Mouse (Mus musculus) intestine, postnatal 0 days (tissue): Measurements from ENCODE around the gene Sftpd. TPM values are rescaled to one million over a fixed set of nuclear protein-coding genes. Genes with fewer than 3 reads are reported as not detected.

Experiments used
- ATAC-seq: fragments of 200-750 bp; cut with Nextera tagmentation; 2 replicates; pipeline ENCODE4 v1.8.0; 2017; ENCODE audit warnings: mild to moderate bottlenecking, moderate TSS enrichment, moderate library complexity
- H3K27ac ChIP-seq: fragments of 300-500 bp; sonication (generic); 2 replicates; pipeline ENCODE4 v1.5.1; 2014; ENCODE audit warnings: mild to moderate bottlenecking, low read depth, low read length, moderate library complexity
- H3K27me3 ChIP-seq: fragments of 300-500 bp; sonication (generic); replicated peaks from 2 replicates; pipeline ENCODE4 v1.6.1; 2014; ENCODE audit warnings: low read length, mixed read lengths; ENCODE audit not compliant: control insufficient read depth, insufficient read depth
- H3K36me3 ChIP-seq: fragments of 300-500 bp; sonication (generic); 2 replicates; pipeline ENCODE4 v1.6.1; 2014; ENCODE audit warnings: mild to moderate bottlenecking, moderate library complexity; ENCODE audit not compliant: control insufficient read depth, insufficient read depth
- H3K4me1 ChIP-seq: fragments of 300-500 bp; sonication (generic); replicated peaks from 2 replicates; pipeline ENCODE4 v1.6.1; 2014; ENCODE audit warnings: antibody characterized with exemption, low read length, mixed read lengths; ENCODE audit not compliant: control insufficient read depth, insufficient read depth
- H3K4me2 ChIP-seq: fragments of 300-500 bp; sonication (generic); replicated peaks from 2 replicates; pipeline ENCODE4 v1.6.1; 2014; ENCODE audit warnings: low read depth, mild to moderate bottlenecking, moderate library complexity
- H3K4me3 ChIP-seq: fragments of 300-500 bp; sonication (generic); 2 replicates; pipeline ENCODE4 v1.5.1; 2014; ENCODE audit warnings: low read depth, low read length
- H3K9ac ChIP-seq: fragments of 300-500 bp; sonication (generic); 2 replicates; pipeline ENCODE4 v1.6.1; 2014; ENCODE audit warnings: mild to moderate bottlenecking, low read depth, low read length
- H3K9me3 ChIP-seq: fragments of 300-500 bp; sonication (generic); 2 replicates; pipeline ENCODE4 v1.6.1; 2016; ENCODE audit warnings: mixed run types; ENCODE audit not compliant: control insufficient read depth
- CTCF ChIP-seq: sonication (generic); IDR thresholded peaks from 2 replicates; pipeline ENCODE4 v1.5.1; 2016; ENCODE audit warnings: low read depth, mild to moderate bottlenecking, control low read depth, antibody characterized with exemption, moderate library complexity
- WGBS: fragments of 180-500 bp; shearing (Covaris S2); extraction: QIAGEN DNeasy Blood & Tissue Kit; methylation state at CpG from one replicate; pipeline ENCODE4 v1.1.7; 2014; 5-methylcytosine and 5-hydroxymethylcytosine counted together
- polyA plus RNA-seq: library from polyadenylated mRNA; unstranded; fragments of >200 nt; fragmentation: Nextera tagmentation; extraction: Ambion mirVana; gene quantifications from 2 replicates; pipeline ENCODE4 v1.2.1, GENCODE M21; 2015

Sftpd gene
- polyA plus RNA-seq, 1 experiment from 2014 or later = 0.23 TPM

GRCm38 (mm10) chr14:41167278-41167677, 17.7 kb downstream of the Sftpd start:
- H3K36me3 ChIP-seq = no peaks in the 10 kb centered on the region
- TF ChIP-seq CTCF = no peak
- no peak overlapping the region for H3K4me2 ChIP-seq
- H3K9me3 ChIP-seq = no peaks in the 10 kb centered on the region
- no peak overlapping the region for H3K27ac ChIP-seq
- no peaks in the 10 kb centered on the region for H3K4me1 ChIP-seq
- H3K27me3 ChIP-seq = no peaks in the 10 kb centered on the region
- no peak overlapping the region for H3K4me3 ChIP-seq
- WGBS = 36% methylated on average over 5 of the region's 5 CpGs
- no peak overlapping the region for H3K9ac ChIP-seq
- ATAC-seq = no peak

GRCm38 (mm10) chr14:41162663-41163062, 22.3 kb downstream of the Sftpd start:
- Histone ChIP-seq H3K9me3 (no peaks in the 10 kb centered on the region), H3K27me3 (no peaks in the 10 kb centered on the region), H3K4me1 (no peaks in the 10 kb centered on the region), H3K36me3 (no peaks in the 10 kb centered on the region), H3K4me3 (no peak overlapping the region), H3K9ac (no peak overlapping the region), H3K4me2 (no peak overlapping the region), H3K27ac (no peak overlapping the region)
- TF ChIP-seq CTCF = peak; percentile 82
- WGBS = 15% methylated on average over 2 of the region's 2 CpGs
- no peak for ATAC-seq

GRCm38 (mm10) chr14:41160743-41161142, 24.2 kb downstream of the Sftpd start:
- no peaks in the 10 kb centered on the region for H3K27me3 ChIP-seq
- H3K4me3 ChIP-seq = no peak overlapping the region
- H3K9me3 ChIP-seq = no peaks in the 10 kb centered on the region
- 31% methylated on average over 1 of the region's 1 CpGs for WGBS
- no peak for ATAC-seq
- no peak overlapping the region for H3K27ac ChIP-seq
- no peak overlapping the region for H3K9ac ChIP-seq
- TF ChIP-seq CTCF = no peak
- H3K36me3 ChIP-seq = no peaks in the 10 kb centered on the region
- no peak overlapping the region for H3K4me2 ChIP-seq
- no peaks in the 10 kb centered on the region for H3K4me1 ChIP-seq

GRCm38 (mm10) chr14:41160076-41160475, 24.9 kb downstream of the Sftpd start:
- WGBS = 57% methylated on average over 4 of the region's 4 CpGs
- H3K27me3 ChIP-seq = no peaks in the 10 kb centered on the region

GRCm38 (mm10) chr14:41151220-41151898, 33.6 kb downstream of the Sftpd start, which contains the start of gene Mbl1:
Gene Mbl1, plus strand, starts transcription at chr14:41151458.
- H3K4me2 ChIP-seq = no peak within 1 kb of the TSS
- no peaks in the 10 kb centered on the region for H3K36me3 ChIP-seq
- no peak within 1 kb of the TSS for H3K4me3 ChIP-seq
- WGBS = 76% methylated on average over 7 of the region's 7 CpGs
- no peak within 1 kb of the TSS for H3K27ac ChIP-seq
- H3K27me3 ChIP-seq = no peaks in the 10 kb centered on the region
- H3K9me3 ChIP-seq = no peaks in the 10 kb centered on the region
- TF ChIP-seq CTCF = no peak
- no peak for ATAC-seq
- no peaks in the 10 kb centered on the region for H3K4me1 ChIP-seq
- no peak within 1 kb of the TSS for H3K9ac ChIP-seq

More at GRCm38 (mm10) chr14:41160076-41160475, 24.9 kb downstream of the Sftpd start:
- no peaks in the 10 kb centered on the region for H3K9me3 ChIP-seq
- H3K4me1 ChIP-seq = no peaks in the 10 kb centered on the region
- TF ChIP-seq CTCF = no peak
- H3K4me3 ChIP-seq = no peak overlapping the region
- ATAC-seq = no peak
- no peak overlapping the region for H3K4me2 ChIP-seq
- no peak overlapping the region for H3K9ac ChIP-seq
- no peak overlapping the region for H3K27ac ChIP-seq
- H3K36me3 ChIP-seq = no peaks in the 10 kb centered on the region

- 74% methylated on average over 2 of the region's 2 CpGs for WGBS
- H3K4me2 ChIP-seq = no peak overlapping the region
- H3K9ac ChIP-seq = no peak overlapping the region
- no peak for TF ChIP-seq CTCF
- H3K27me3 ChIP-seq = no peaks in the 10 kb centered on the region
- ATAC-seq = no peak
- no peaks in the 10 kb centered on the region for H3K4me1 ChIP-seq
- no peak overlapping the region for H3K27ac ChIP-seq
- H3K4me3 ChIP-seq = no peak overlapping the region
- no peaks in the 10 kb centered on the region for H3K9me3 ChIP-seq
- no peaks in the 10 kb centered on the region for H3K36me3 ChIP-seq
These were observed 37.6 kb downstream of the Sftpd start for GRCm38 (mm10) chr14:41147356-41147755.
